Mouse (Mus musculus) ES-E14 (cell line): ENCODE data around the gene Pde6d.

Experiments used
- CHD2 ChIP-seq: IDR thresholded peaks from 2 replicates; pipeline ENCODE4 v1.6.1; 2014; ENCODE audit warnings: mild to moderate bottlenecking, low read depth, low read length, inconsistent platforms
- HCFC1 ChIP-seq: IDR thresholded peaks from 2 replicates; pipeline ENCODE4 v1.6.1; 2012; ENCODE audit warnings: low read length, inconsistent platforms, borderline replicate concordance; ENCODE audit not compliant: insufficient read depth
- ZC3H11A ChIP-seq: IDR thresholded peaks from 2 replicates; pipeline ENCODE4 v1.6.1; 2012; ENCODE audit warnings: low read depth, mild to moderate bottlenecking, inconsistent platforms, low read length, borderline replicate concordance

GRCm38 (mm10) chr1:86583709-86584108 lies 1.3 kb upstream of the Pde6d start:
- TF ChIP-seq HCFC1, result no peak
- TF ChIP-seq CHD2, result no peak
- TF ChIP-seq ZC3H11A, result no peak
